Mouse (Mus musculus) bone marrow macrophage, adult 2 months (primary cell): ENCODE data around the gene Ube2h. TPM values are rescaled to one million over a fixed set of nuclear protein-coding genes. Genes with fewer than 3 reads are reported as not detected.

ENCODE experiments used
- H3K27ac ChIP-seq: 2 replicates; pipeline ENCODE4 v1.5.1; 2012; ENCODE audit warnings: low read depth, low read length; ENCODE audit not compliant: insufficient read depth
- H3K4me1 ChIP-seq: 2 replicates; pipeline ENCODE4 v1.6.1; 2012; ENCODE audit warnings: low read length; ENCODE audit not compliant: control insufficient read depth, insufficient read depth
- H3K4me3 ChIP-seq: 2 replicates; pipeline ENCODE4 v1.5.1; 2012; ENCODE audit warnings: mild to moderate bottlenecking, low read length, moderate library complexity; ENCODE audit not compliant: insufficient read depth
- CTCF ChIP-seq: IDR thresholded peaks from 2 replicates; pipeline ENCODE4 v1.5.1; 2012; ENCODE audit warnings: low read depth, mild to moderate bottlenecking, low read length, moderate library complexity
- POLR2A ChIP-seq: IDR thresholded peaks from 2 replicates; pipeline ENCODE4 v1.6.1; 2012; ENCODE audit warnings: mild to moderate bottlenecking, low read depth, low read length, borderline replicate concordance
- polyA plus RNA-seq: library from polyadenylated mRNA; stranded (reverse); fragments of >200 nt; gene quantifications from 2 replicates; pipeline ENCODE4 v1.2.4, GENCODE M21; 2012; ENCODE audit not compliant: missing spikeins, insufficient read depth, insufficient read length

Ube2h gene
- 38.6 and 39.4 TPM in 2 replicates for polyA plus RNA-seq

DNA sequence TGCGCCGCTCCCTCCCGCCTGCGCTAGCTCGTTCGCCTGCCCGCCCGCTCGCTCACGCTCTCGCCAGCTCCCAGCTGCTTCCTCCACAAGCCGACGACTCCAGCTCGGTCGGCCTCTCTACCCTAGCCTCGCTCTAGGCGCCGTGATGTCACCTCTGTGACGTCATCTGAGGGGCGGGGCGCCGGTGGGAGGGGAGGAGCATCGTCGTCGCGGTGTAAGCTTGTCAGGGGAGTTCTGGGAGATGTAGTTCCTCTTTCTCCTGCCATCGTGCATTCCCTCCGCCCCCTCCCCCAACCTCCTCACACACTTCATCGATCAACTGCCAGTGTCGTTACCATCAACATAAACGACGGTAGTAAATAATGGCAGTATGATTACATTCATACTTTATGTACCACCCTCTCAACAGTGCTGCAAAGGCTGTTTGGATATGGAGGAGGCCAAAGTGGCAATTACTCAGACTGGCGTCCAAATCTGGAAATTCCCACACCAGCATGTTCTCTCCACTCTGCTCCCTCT, at the start of gene Ube2h:
Gene Ube2h, minus strand, starts transcription at position 141 of the 519 bp plus-strand sequence.
- peaks cover 32% of the 10 kb centered on the region for H3K4me1 ChIP-seq
- peak within 1 kb of the TSS; percentile 71 for H3K4me3 ChIP-seq
- TF ChIP-seq POLR2A (no peak), CTCF (no peak)
- peak within 1 kb of the TSS; percentile 69 for H3K27ac ChIP-seq

DNA sequence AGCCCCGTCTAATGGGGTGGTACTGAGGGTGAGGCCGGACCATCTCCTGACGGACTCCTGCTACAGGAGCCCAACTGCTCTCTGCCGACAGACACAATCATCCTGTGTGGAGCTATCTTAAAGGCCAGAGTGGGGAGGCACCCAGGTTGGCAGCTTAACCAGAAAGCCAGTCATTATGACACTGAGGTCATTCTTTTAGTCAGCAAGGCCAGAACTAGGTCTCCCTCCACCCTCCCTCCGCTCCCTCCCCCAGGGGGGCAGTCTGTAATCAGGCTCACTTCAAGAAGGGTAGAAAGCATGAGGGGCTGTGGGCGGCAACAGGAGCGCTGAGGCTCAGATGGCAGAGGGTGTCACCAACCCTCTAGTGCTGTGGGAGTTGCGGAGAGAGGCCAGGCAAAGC, 49.3 kb upstream of the Ube2h start:
- Histone ChIP-seq H3K4me3 (no peak overlapping the region), H3K27ac (no peak overlapping the region), H3K4me1 (peaks cover 17% of the 10 kb centered on the region)
- TF ChIP-seq CTCF (no peak), POLR2A (no peak)

DNA sequence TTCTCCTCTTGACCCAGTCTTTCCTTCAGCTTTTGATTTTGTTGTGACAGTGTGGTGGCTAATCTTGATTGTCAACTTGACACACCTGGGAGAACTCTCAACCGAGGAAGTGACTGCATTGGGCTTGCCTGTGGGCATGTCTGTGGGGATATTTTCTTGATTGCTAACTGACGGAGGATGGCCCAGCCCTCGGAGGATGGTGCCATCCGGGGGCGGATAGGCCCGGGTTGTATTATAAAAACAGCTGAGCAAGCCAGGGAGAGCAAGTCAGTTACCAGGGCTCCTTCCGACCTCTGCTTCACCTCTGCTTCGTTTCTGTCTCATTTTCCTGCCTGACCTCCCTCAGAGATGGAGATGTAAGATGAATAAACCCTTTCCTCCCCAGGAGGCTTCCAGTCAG, 48.4 kb upstream of the Ube2h start:
- TF ChIP-seq POLR2A (no peak), CTCF (no peak)
- no peak overlapping the region for H3K27ac ChIP-seq
- peaks cover 17% of the 10 kb centered on the region for H3K4me1 ChIP-seq
- no peak overlapping the region for H3K4me3 ChIP-seq

DNA sequence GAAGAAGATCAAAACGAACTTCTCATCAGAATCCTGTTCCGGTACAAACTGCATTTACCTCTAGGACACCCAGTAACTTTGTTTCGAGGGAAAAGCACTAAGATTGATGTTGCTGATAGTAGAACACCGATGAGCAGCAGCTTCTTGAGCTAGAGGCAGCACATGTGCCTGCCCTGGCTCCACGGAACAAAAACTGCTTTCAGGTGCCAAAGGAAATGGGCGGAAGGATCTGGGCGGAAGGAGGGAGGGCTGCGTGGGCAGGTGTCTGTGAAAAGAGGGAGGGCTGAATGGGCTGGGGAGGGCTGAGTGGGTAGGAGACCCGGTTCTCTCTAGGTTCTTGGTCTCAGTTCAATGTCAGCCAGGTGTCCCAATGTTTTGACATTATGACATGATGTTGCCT, 47.0 kb upstream of the Ube2h start:
- no peak for TF ChIP-seq CTCF
- no peak for TF ChIP-seq POLR2A
- Histone ChIP-seq H3K27ac (no peak overlapping the region), H3K4me1 (peaks cover 17% of the 10 kb centered on the region), H3K4me3 (no peak overlapping the region)

GRCm38 (mm10) chr6:30347288-30347801, 43.0 kb upstream of the Ube2h start:
- no peak overlapping the region for H3K27ac ChIP-seq
- no peak overlapping the region for H3K4me3 ChIP-seq

GRCm38 (mm10) chr6:30346737-30347136, 42.4 kb upstream of the Ube2h start:
- H3K27ac ChIP-seq = no peak overlapping the region
- no peak for TF ChIP-seq POLR2A
- no peak for TF ChIP-seq CTCF

More at GRCm38 (mm10) chr6:30347288-30347801, 43.0 kb upstream of the Ube2h start:
- TF ChIP-seq CTCF (no peak), POLR2A (no peak)
- H3K4me1 ChIP-seq = peaks cover 4% of the 10 kb centered on the region

DNA sequence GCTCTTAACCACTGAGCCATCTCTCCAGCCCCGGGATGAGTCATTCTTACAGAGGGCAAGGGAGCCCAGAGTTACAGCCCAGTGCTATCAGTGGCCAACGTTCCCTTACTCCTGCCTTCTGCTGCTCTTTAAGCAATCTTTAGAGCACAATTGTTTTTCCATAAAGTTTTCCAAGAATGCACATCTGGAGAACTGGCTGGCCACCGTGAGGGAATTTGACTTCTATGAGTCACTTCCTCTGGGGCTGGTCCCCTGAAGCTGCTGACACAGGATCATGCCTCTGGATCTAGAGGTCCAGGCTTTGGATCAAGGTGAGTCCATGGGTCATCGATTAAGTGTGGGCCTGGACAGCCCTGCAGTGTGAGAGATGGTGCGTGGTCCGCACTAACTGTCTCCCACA, 39.7 kb upstream of the Ube2h start:
- TF ChIP-seq POLR2A = no peak
- no peak for TF ChIP-seq CTCF
- H3K4me3 ChIP-seq = no peak overlapping the region
- H3K27ac ChIP-seq = no peak overlapping the region
- H3K4me1 ChIP-seq = peaks cover 4% of the 10 kb centered on the region

More at GRCm38 (mm10) chr6:30346737-30347136, 42.4 kb upstream of the Ube2h start:
- H3K4me3 ChIP-seq = no peak overlapping the region
- H3K4me1 ChIP-seq = peaks cover 4% of the 10 kb centered on the region

GRCm38 (mm10) chr6:30340231-30340873, 36.0 kb upstream of the Ube2h start:
- no peak overlapping the region for H3K4me3 ChIP-seq
- no peak overlapping the region for H3K27ac ChIP-seq
- no peak for TF ChIP-seq POLR2A
- TF ChIP-seq CTCF = no peak
- peaks cover 14% of the 10 kb centered on the region for H3K4me1 ChIP-seq

DNA sequence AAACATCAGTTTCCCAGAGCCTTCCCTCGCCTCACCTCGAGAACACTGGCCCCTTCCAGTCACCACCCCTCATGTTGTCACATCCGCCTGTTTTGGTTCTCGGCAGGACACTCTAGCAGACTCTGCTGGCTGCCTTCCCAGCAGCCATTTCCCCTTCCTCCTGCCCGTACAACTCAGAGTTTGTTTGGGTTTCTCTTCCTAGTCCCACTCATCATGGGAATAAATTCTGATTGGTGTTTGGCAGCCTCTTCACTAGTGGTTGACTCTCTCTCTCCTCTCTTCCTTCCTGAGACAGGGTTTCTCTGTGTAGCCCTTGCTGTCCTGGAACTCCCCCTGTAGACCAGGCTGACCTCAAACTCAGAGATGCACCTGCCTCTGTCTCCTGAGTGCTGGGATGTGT, 32.6 kb upstream of the Ube2h start:
- Histone ChIP-seq H3K4me3 (peak overlapping the region; percentile 12), H3K4me1 (peaks cover 14% of the 10 kb centered on the region), H3K27ac (peak overlapping the region; percentile 38)
- TF ChIP-seq POLR2A (no peak), CTCF (no peak)

- H3K4me1 ChIP-seq = peaks cover 14% of the 10 kb centered on the region
- H3K4me3 ChIP-seq = no peak overlapping the region
- TF ChIP-seq CTCF (no peak), POLR2A (no peak)
- H3K27ac ChIP-seq = no peak overlapping the region
Measured at GRCm38 (mm10) chr6:30332262-30332661, 27.9 kb upstream of the Ube2h start.

DNA sequence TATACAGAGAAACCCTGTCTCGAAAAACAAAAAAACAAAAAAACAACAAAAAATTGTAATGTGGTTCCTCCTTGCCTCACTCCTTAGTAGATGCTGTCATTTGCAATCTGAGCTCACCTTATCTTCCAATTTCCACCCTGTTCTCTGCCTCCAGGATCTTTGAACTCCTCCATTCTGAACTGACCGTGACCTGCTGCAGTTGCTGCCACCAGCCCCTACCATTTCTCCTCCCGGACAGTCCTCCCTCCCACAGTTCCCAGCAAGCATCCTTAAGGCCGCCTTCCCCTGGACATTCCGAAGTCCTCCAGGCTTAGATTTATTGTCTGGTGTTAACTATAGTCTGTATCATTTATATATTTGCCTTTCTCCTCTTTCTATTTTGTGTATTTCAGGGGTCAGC, 26.4 kb upstream of the Ube2h start:
- H3K4me1 ChIP-seq = peaks cover 13% of the 10 kb centered on the region
- TF ChIP-seq POLR2A (no peak), CTCF (no peak)
- H3K4me3 ChIP-seq = no peak overlapping the region
- H3K27ac ChIP-seq = no peak overlapping the region
